In the genomic region with DNA sequence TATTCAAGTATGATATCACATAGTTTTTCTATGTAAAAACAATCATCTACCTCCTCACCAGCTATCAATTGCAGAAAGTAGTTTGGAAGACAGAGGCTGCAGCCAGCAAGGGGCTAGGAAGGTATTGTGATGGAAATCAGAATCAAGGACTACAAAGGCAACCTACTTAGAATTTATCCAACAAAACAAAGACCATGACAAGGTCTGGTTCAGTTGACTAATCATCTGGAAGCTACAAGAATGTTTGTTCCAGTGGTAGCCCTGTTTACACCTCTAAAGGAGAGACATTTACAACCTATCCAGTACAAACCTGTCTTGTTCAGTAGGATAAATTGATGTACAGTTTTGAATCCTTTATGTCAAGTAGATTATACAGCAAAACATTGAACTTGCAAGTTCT, we compare ENCODE assay signal across 34 mouse cellular contexts.
"Had no signal": no experiment of that assay in that cellular context is flagged by ENCODE, and none has a peak within 500 bp of the region (broad histone marks: within the 10 kb centered on the region; RNA-seq: fewer than 3 reads in every experiment).

No protein-coding gene starts in this region.

- H3K4me1 ChIP-seq: heart, embryonic 12.5 days; heart, embryonic 13.5 days; heart, embryonic 15.5 days; hindbrain, embryonic 10.5 days; hindbrain, embryonic 12.5 days; hindbrain, embryonic 13.5 days; hindbrain, embryonic 15.5 days; intestine, embryonic 15.5 days; kidney, embryonic 15.5 days had no signal

- H3K9ac ChIP-seq: heart, embryonic 12.5 days; heart, embryonic 13.5 days; heart, embryonic 15.5 days; hindbrain, embryonic 12.5 days; hindbrain, embryonic 13.5 days; hindbrain, embryonic 14.5 days; hindbrain, embryonic 15.5 days; intestine, embryonic 15.5 days; kidney, embryonic 15.5 days had no signal

- H3K36me3 ChIP-seq: heart, embryonic 12.5 days; heart, embryonic 13.5 days; heart, embryonic 15.5 days; hindbrain, embryonic 10.5 days; hindbrain, embryonic 12.5 days; hindbrain, embryonic 13.5 days; hindbrain, embryonic 15.5 days; intestine, embryonic 15.5 days; kidney, embryonic 15.5 days had no signal

- H3K27me3 ChIP-seq: heart, embryonic 12.5 days; heart, embryonic 13.5 days; heart, embryonic 15.5 days; hindbrain, embryonic 12.5 days; hindbrain, embryonic 13.5 days; hindbrain, embryonic 15.5 days; intestine, embryonic 15.5 days; kidney, embryonic 15.5 days had no signal

- H3K27ac ChIP-seq: heart, embryonic 13.5 days; heart, embryonic 15.5 days; hindbrain, embryonic 10.5 days; hindbrain, embryonic 12.5 days; hindbrain, embryonic 13.5 days; hindbrain, embryonic 14.5 days; hindbrain, embryonic 15.5 days; hindbrain, postnatal 0 days; intestine, embryonic 15.5 days; kidney, embryonic 15.5 days; kidney, postnatal 0 days; layer of hippocampus, adult 2 months; left cerebral cortex, adult 2 months had no signal

- H3K4me2 ChIP-seq: heart, embryonic 12.5 days; heart, embryonic 13.5 days; heart, embryonic 15.5 days; hindbrain, embryonic 12.5 days; hindbrain, embryonic 13.5 days; hindbrain, embryonic 14.5 days; hindbrain, embryonic 15.5 days; intestine, embryonic 15.5 days; kidney, embryonic 15.5 days had no signal

- H3K9me3 ChIP-seq: heart, embryonic 12.5 days; heart, embryonic 13.5 days; heart, embryonic 15.5 days; hindbrain, embryonic 10.5 days; hindbrain, embryonic 12.5 days; hindbrain, embryonic 13.5 days; hindbrain, embryonic 15.5 days; intestine, embryonic 15.5 days; kidney, embryonic 15.5 days had no signal

- H3K4me3 ChIP-seq: heart, embryonic 12.5 days; heart, embryonic 13.5 days; heart, embryonic 15.5 days; hindbrain, embryonic 10.5 days; hindbrain, embryonic 12.5 days; hindbrain, embryonic 13.5 days; hindbrain, embryonic 15.5 days; intestine, embryonic 15.5 days; kidney, embryonic 15.5 days; layer of hippocampus, adult 2 months; left cerebral cortex, adult 2 months had no signal

- DNase-seq: heart, postnatal 10 days; heart, postnatal 14 days; heart, postnatal 36 days; heart, postnatal 4 days; kidney, adult 11 months; kidney, adult 18-20 months; kidney, adult 2 months; kidney, adult 8-10 months; kidney, adult 9 months; kidney, postnatal 10 days; kidney, postnatal 14 days; kidney, postnatal 25 days; kidney, postnatal 36 days; kidney, postnatal 4 days; layer of hippocampus, adult 9-11 months; layer of hippocampus, postnatal 36 days had no signal

- ATAC-seq: hindbrain, embryonic 16.5 days; hindbrain, postnatal 0 days; inflammation-experienced regulatory T-cells, adult 6 months; intestine, embryonic 15.5 days; intestine, embryonic 16.5 days; intestine, postnatal 0 days had no signal
